Comparison of ENCODE assay signal across 8 mouse cellular contexts in the genomic region with DNA sequence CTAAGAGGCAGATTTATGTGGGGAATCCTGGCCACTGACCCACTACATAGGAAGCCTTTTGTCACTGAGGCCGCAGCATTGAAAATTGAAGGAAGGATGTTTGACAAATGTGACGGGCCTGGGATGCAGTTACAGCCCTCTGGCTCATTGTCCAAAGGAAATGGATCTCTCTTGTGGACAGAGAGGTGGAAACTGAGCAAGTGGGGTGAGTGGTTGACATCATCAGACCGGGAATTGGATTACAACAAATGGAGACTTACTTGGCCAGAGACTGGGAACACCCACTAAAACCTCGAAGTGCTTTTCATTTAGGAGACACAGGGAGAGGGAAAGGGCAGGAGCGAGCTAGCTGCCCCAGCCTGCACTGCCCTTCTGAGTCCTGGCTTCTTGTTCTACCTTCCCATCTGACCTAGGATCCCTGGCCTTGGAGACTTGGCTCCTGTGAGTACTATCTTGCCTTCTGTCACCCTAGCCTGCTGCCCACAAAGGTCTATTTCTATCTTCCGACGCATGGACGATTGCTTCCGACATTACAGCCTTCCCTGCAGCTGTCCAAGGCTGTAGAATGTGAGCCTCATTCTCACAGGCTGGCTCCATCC. TPM values are rescaled to one million over a fixed set of nuclear protein-coding genes. Genes with fewer than 3 reads are reported as not detected.
DNase-seq lines count a peak whose midpoint lies in the region; ATAC-seq lines count a peak whose summit lies in the region.

No protein-coding gene starts in this region.

- H3K9ac ChIP-seq in heart, embryonic 14.5 days (ENCODE audit: low read length) = peak overlapping the region; percentile 60
- H3K9ac ChIP-seq in limb, embryonic 13.5 days = 0 out of 2 replicates have a peak overlapping the region, but pooled peaks have one; percentile 43
- H3K9ac ChIP-seq in stomach, embryonic 16.5 days (ENCODE audit: low read length) = peak overlapping the region; percentile 56

- ATAC-seq in heart, embryonic 14.5 days (ENCODE audit: insufficient number of reproducible peaks, insufficient read depth, low FRiP score, low read depth) = no peak
- ATAC-seq in limb, embryonic 13.5 days (ENCODE audit: low FRiP score, low read depth) = no peak
- ATAC-seq in stomach, embryonic 16.5 days (ENCODE audit: insufficient read depth, low FRiP score) = peak; percentile 38; the same call in 1 of the 2 replicates
- no peak for ATAC-seq in erythroblast, adult 5-6 weeks (replicated peaks; ENCODE audit: low FRiP score, poor library complexity, severe bottlenecking)

- H3K9me3 ChIP-seq in heart, embryonic 14.5 days (ENCODE audit: control insufficient read depth, low read length) = no peaks in the 10 kb centered on the region
- H3K9me3 ChIP-seq in limb, embryonic 13.5 days = no peaks in the 10 kb centered on the region
- no peaks in the 10 kb centered on the region for H3K9me3 ChIP-seq in stomach, embryonic 16.5 days (replicated peaks; ENCODE audit: control insufficient read depth, low read length)

- H3K27me3 ChIP-seq in heart, embryonic 14.5 days (ENCODE audit: control insufficient read depth, insufficient read depth, low read length) = no peaks in the 10 kb centered on the region
- no peaks in the 10 kb centered on the region for H3K27me3 ChIP-seq in limb, embryonic 13.5 days
- no peaks in the 10 kb centered on the region for H3K27me3 ChIP-seq in stomach, embryonic 16.5 days (ENCODE audit: control insufficient read depth, insufficient read depth, low read length)

- peaks cover 57 to 86% of the 10 kb centered on the region in 2 experiments for H3K4me1 ChIP-seq in heart, embryonic 14.5 days (ENCODE audit: control insufficient read depth in 2 of 2, insufficient read depth in 2 of 2, low read length in 2 of 2)
- H3K4me1 ChIP-seq in limb, embryonic 13.5 days = peaks cover 33% of the 10 kb centered on the region
- H3K4me1 ChIP-seq in stomach, embryonic 16.5 days (ENCODE audit: control insufficient read depth, insufficient read depth, low read length) = peaks cover 54% of the 10 kb centered on the region

- WGBS in heart, embryonic 14.5 days = 26% methylated on average over 9 of the region's 9 CpGs
- 67% methylated on average over 9 of the region's 9 CpGs for WGBS in limb, embryonic 13.5 days
- 49% methylated on average over 9 of the region's 9 CpGs for WGBS in stomach, embryonic 16.5 days

- H3K4me2 ChIP-seq in heart, embryonic 14.5 days (ENCODE audit: low read length) = peak overlapping the region; percentile 40
- H3K4me2 ChIP-seq in limb, embryonic 13.5 days (replicated peaks) = no peak overlapping the region
- H3K4me2 ChIP-seq in stomach, embryonic 16.5 days (ENCODE audit: low read depth, low read length) = peak overlapping the region; percentile 36

- H3K36me3 ChIP-seq in heart, embryonic 14.5 days (ENCODE audit: control insufficient read depth, insufficient read depth, low read length) = no peaks in the 10 kb centered on the region
- H3K36me3 ChIP-seq in limb, embryonic 13.5 days = no peaks in the 10 kb centered on the region
- H3K36me3 ChIP-seq in stomach, embryonic 16.5 days (ENCODE audit: control insufficient read depth, insufficient read depth, low read length) = no peaks in the 10 kb centered on the region

- DNase-seq in adrenal gland, adult 2 months = peak; percentile 43
- DNase-seq in adrenal gland, postnatal 36 days = no peak
- DNase-seq in 3T3-L1 (ENCODE audit: low read depth, low spot score) = peak; percentile 53
- DNase-seq in spleen, adult 18-20 months = no peak

- H3K27ac ChIP-seq in heart, embryonic 14.5 days (replicated peaks in 1 of 2; ENCODE audit: control insufficient read depth in 1 of 2, insufficient read depth in 1 of 2, low read depth in 2 of 2, low read length in 2 of 2) = peak overlapping the region; percentile 83 to 90
- H3K27ac ChIP-seq in limb, embryonic 13.5 days = peak overlapping the region; percentile 64; the same call in 1 of the 2 replicates
- H3K27ac ChIP-seq in stomach, embryonic 16.5 days (ENCODE audit: low read length) = peak overlapping the region; percentile 74

- H3K4me3 ChIP-seq in heart, embryonic 14.5 days (ENCODE audit: control insufficient read depth in 1 of 2, insufficient read depth in 1 of 2, low read depth in 1 of 2, low read length in 2 of 2) = peak overlapping the region; percentile 7 to 15; a peak in 2 of 4 replicates
- no peak overlapping the region for H3K4me3 ChIP-seq in limb, embryonic 13.5 days
- peak overlapping the region; percentile 20 for H3K4me3 ChIP-seq in stomach, embryonic 16.5 days (replicated peaks; ENCODE audit: low read length)

RNA-seq across cellular contexts. Expression of a gene that starts 35.6 kb away (rescaled TPM):
- total RNA-seq in adrenal gland, adult 2 months (2021) = 10 to 100 TPM; 37.1 to 49.1 TPM
- 146 and 147 TPM in 2 replicates for polyA plus RNA-seq in adrenal gland, adult 2 months (2012; rRNA removed)
- total RNA-seq in adrenal gland, postnatal 36 days (2021) = 10 to 100 TPM; 45.0 to 46.0 TPM
- 324 and 359 TPM in 2 replicates for polyA plus RNA-seq in heart, embryonic 14.5 days (2014; fragmentation: Nextera tagmentation; extraction: Ambion mirVana)
- polyA plus RNA-seq in limb, embryonic 13.5 days (2015; fragmentation: Nextera tagmentation; extraction: Ambion mirVana) = 131 and 134 TPM in 2 replicates
- polyA plus RNA-seq in stomach, embryonic 16.5 days (2015; fragmentation: Nextera tagmentation; extraction: Ambion mirVana) = 91.2 and 107 TPM in 2 replicates
- 15.0 and 25.0 TPM in 2 replicates for total RNA-seq in erythroblast, adult 5-6 weeks (2015; ENCODE audit: low replicate concordance)
- 23.4 and 25.2 TPM in 2 replicates for total RNA-seq in erythroblast, adult 5-6 weeks (2017; ENCODE audit: low replicate concordance)

RNA-seq across cellular contexts. Expression of a gene that starts 48.9 kb away (rescaled TPM):
- 100 to 1,000 TPM; 482 to 621 TPM for total RNA-seq in adrenal gland, adult 2 months (2021)
- 402 and 442 TPM in 2 replicates for polyA plus RNA-seq in adrenal gland, adult 2 months (2012; rRNA removed)
- total RNA-seq in adrenal gland, postnatal 36 days (2021) = 100 to 1,000 TPM; 565 to 629 TPM
- 76.5 and 79.0 TPM in 2 replicates for polyA plus RNA-seq in heart, embryonic 14.5 days (2014; fragmentation: Nextera tagmentation; extraction: Ambion mirVana)
- 27.8 and 31.2 TPM in 2 replicates for polyA plus RNA-seq in limb, embryonic 13.5 days (2015; fragmentation: Nextera tagmentation; extraction: Ambion mirVana)
- 59.2 and 62.2 TPM in 2 replicates for polyA plus RNA-seq in stomach, embryonic 16.5 days (2015; fragmentation: Nextera tagmentation; extraction: Ambion mirVana)
- 1,365 and 1,400 TPM in 2 replicates for total RNA-seq in erythroblast, adult 5-6 weeks (2015; ENCODE audit: low replicate concordance)
- total RNA-seq in erythroblast, adult 5-6 weeks (2017; ENCODE audit: low replicate concordance) = 1,814 and 2,055 TPM in 2 replicates

RNA-seq across cellular contexts. Expression of a gene that starts 56.2 kb away (rescaled TPM):
- 1 to 10 TPM; 4.1 to 5.5 TPM for total RNA-seq in adrenal gland, adult 2 months (2021)
- 0.65 and 0.69 TPM in 2 replicates for polyA plus RNA-seq in adrenal gland, adult 2 months (2012; rRNA removed)
- total RNA-seq in adrenal gland, postnatal 36 days (2021) = 1 to 10 TPM; 3.6 to 4.9 TPM
- 2.3 and 4.0 TPM in 2 replicates for polyA plus RNA-seq in heart, embryonic 14.5 days (2014; fragmentation: Nextera tagmentation; extraction: Ambion mirVana)
- polyA plus RNA-seq in limb, embryonic 13.5 days (2015; fragmentation: Nextera tagmentation; extraction: Ambion mirVana) = 9.4 and 10.9 TPM in 2 replicates
- polyA plus RNA-seq in stomach, embryonic 16.5 days (2015; fragmentation: Nextera tagmentation; extraction: Ambion mirVana) = 5.2 and 5.4 TPM in 2 replicates
- 2.9 and 5.2 TPM in 2 replicates for total RNA-seq in erythroblast, adult 5-6 weeks (2015; ENCODE audit: low replicate concordance)
- 4.4 and 4.5 TPM in 2 replicates for total RNA-seq in erythroblast, adult 5-6 weeks (2017; ENCODE audit: low replicate concordance)

Comparison
In these comparisons a context has a peak if more than half of its experiments do, and no peak if none do; other contexts are left out.
1. DNase-seq: peak in adrenal gland, adult 2 months (single experiment) and 3T3-L1 (single experiment); none in adrenal gland, postnatal 36 days (0 of 2) and spleen, adult 18-20 months (0 of 2).
2. Peak in every context shown above with its lines, with median percentiles within 50 percentile points of each other: H3K27ac ChIP-seq and H3K9ac ChIP-seq.